Mouse (Mus musculus): Measurements from ENCODE around the gene Cep95.
"Not testable (repeated sequence)": the region's sequence is repeated elsewhere in the genome, so short reads cannot be mapped to it uniquely, and the experiment has no call there.

Cep95 gene

DNA sequence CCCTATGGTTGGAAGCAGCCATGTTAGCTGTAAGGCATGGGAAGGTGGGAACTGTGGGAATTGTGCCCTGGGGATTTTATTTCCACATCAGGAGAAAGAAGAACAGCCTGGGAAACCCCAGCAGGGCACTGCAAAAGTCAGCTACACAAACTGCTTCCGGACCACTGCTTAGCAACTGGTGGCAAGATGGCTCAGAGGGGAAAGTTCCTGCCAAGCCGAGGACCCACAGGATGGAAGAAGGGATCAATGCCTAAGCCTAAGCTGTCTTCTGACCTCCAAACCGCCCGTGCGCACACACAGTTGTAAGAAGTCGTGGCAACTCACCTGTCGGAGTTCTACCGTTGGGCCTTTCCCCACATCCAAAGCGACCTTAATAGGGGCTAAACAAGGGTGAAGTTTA is 16.0 kb upstream of the Cep95 start:
- DNase-seq (ENCODE audit: low read depth in 1 of 2, low spot score in 2 of 2), result no peak

DNA sequence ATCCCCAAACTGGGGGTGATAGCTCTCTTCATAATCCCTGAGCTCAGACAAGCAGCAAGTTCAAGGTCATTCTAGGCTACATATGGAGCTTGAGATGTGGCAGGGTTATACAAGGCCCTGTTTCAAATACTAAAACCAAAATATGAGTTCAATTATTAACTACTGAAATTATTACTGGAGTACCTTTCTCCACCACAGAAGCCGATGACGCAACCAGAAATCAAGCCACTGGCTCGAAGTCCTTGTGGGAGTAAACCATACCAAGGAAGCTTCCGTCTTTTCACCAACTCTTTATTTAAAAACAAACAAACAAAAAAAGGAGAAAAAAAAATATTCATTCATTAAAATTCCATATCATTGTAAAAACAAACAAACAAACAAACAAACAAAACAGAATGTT is 12.1 kb upstream of the Cep95 start:
- no peak for DNase-seq (ENCODE audit: low read depth in 1 of 2, low spot score in 2 of 2)

DNA sequence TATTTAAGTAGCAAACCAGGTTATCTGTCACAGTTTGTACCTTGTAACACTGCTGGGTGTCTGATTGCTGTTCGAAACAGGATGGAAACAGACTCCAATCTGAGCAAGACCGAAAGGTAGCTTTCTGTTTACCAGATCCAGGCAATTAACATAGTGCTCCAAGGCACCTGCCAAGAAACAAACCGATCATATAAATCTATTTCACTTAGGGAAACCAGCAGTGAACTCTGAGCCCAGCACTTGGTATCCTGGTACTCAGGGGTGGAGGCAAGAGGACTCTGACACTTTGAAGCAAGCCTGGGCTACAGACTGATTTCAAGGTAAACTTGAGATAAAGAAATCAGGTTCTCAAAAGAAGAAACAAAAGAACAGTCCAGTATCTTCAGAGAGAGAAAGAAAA is 11.7 kb upstream of the Cep95 start:
- no peak for DNase-seq (ENCODE audit: low read depth in 1 of 2, low spot score in 2 of 2)

DNA sequence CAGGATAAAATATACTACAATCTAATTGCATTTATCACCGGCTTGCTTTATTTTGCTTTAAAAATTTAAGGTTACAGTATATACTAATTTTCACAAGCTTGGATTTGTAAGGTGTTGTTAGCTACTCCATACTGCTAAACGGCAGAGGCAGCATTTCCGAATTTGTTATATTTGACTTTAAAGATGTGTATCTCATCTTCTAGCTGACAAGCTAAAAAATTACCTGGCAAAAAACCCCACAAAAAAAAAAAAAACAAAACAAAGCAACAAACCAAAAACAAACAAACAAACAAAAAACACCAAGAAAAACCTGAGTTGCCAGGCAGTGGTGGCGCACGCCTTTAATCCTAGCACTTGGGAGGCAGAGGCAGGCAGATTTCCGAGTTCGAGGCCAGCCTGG is 10.9 kb upstream of the Cep95 start:
- DNase-seq (ENCODE audit: low read depth in 1 of 2, low spot score in 2 of 2), result no peak

DNA sequence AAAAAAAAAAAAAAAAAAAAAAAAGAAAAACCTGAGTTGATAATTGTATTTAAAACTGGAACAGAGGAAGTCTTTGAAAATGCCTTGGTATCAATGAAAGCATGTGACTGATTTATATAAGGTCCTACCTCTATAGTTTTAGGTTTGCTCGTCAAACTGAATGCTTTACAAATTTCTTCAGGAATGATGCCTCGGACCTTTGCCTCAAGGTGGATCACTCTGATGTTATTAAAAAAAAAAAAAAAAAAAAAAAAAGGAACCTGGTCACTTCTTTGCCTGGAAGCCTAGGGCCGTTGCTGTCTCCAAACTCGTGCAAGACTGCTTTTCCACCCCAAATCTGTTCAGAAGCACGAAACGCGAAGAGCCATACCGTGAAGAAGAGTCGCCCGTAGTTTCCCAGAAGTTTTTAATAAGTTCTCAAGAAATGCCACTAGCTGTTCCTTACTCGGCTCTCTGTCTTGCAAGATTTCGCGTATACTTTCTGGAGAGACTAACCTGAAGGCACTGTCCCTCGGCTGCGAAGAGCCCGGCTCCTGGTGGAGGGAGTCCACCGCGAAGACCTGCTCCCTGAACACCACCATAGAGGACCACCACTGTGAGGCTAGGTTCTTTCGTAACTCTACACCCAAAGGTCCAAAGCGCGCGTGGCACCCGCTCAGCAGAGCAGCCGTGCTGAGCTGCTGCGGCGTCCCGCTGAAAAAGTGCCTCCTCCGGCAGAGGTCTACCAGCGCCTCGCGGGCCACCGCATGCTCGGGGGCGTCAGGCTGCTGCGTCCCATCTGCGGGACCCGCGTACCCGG is 10.3 kb upstream of the Cep95 start:
- no peak for DNase-seq (ENCODE audit: low read depth in 1 of 2, low spot score in 2 of 2)

DNA sequence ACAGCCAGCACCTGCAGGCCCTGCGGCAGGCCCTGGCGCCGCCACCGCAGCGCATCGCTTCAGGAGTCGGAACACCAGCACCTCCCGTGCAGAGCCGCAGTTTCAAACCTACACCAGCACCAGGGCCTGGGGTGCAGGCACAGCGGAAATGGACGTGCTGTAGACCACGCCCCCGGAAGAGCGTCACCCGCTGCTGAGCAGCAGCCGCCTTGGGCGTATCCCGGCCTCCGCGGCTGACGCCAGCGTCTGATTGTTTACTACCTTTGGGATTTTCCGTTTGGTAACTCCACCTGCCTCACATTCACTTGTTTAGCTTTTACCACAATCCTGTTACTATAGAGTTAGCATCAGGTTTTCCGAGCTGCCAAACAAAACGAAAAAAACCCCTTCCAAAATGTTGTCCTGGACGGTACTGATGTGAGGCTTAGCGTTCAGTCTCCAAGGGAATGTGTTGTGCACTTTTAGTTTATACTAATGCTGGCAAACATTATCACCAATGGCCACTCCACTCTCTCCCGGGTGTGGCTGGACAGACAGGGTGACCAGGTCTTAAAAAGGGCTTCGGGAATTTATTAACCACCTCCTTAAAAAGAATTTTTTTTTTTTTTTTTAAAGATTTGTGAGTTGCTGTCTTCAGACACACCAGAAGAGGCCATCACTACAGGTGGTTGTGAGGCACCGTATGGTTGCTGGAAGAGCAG is 9.5 kb upstream of the Cep95 start, which contains the start of gene Polg2:
Gene Polg2, minus strand, starts transcription at position 150 of the 701 bp plus-strand sequence.
- peak; percentile 79 to 87 for DNase-seq (ENCODE audit: low read depth in 1 of 2, low spot score in 2 of 2)

DNA sequence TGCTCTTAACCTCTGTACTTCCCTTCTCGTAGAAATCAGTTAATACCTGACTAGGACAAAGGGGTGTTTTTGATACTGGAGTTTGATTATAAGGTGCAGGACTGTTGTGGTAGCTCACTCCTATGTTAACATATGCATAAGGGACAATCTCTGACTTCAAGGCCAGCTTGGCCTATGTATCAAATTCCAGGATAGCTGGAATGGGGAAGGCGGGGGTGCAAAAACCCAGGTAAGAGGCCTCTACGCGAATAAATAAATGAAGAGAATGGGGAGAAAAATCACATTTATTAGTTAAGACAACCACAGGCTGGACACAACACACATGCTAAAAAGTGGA is 9.0 kb upstream of the Cep95 start:
- no peak for DNase-seq (ENCODE audit: low read depth in 1 of 2, low spot score in 2 of 2)

DNA sequence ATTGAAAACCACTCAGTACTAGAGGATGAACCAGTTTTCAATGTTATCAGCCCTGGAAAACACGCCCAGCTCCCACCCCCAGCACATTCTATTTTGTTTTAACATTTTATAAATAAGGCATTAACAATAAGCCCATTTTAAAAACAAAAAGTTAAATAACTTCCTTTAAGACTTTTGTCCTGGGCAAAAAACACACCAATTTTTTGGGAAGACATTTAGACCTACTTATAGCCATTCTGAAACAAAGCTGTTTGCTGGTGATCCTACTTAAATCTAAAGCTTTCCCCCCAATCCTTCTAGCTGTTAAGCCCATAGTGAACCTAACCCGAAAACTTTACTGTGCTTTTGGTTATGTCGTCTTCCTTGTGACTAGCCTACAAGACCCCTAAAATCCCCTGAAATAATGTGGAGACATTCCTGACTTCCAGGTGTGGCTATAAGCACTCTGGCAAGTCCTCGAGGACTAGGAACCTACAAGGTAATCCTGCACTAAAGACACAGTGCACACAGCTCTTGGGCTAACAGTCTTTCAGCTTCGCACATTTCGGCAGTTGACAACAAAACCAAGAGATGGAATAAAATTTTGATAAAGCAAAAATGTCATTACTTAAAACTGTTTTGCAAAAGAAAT is 8.3 kb upstream of the Cep95 start:
- DNase-seq (ENCODE audit: low read depth in 1 of 2, low spot score in 2 of 2), result no peak

DNA sequence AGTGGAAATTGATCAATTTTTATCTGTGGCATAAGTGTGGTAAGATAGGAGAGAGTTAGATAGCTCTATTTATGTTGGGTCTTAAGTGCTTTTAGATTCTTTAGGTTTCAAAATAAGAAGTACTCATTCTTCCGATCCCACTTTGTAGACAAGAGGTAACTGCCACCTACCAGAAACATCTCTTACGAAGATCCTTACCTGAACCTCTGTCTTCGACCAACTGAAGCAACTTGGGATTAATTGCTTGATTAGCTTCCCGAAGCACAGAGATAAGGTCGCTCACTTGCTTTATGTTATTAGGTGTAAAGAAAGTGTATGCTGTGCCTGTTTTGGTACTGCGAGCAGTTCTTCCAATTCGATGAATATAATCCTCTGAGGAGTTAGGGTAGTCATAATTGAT is 6.8 kb upstream of the Cep95 start:
- not testable (repeated sequence) for DNase-seq (ENCODE audit: low read depth in 1 of 2, low spot score in 2 of 2)

DNA sequence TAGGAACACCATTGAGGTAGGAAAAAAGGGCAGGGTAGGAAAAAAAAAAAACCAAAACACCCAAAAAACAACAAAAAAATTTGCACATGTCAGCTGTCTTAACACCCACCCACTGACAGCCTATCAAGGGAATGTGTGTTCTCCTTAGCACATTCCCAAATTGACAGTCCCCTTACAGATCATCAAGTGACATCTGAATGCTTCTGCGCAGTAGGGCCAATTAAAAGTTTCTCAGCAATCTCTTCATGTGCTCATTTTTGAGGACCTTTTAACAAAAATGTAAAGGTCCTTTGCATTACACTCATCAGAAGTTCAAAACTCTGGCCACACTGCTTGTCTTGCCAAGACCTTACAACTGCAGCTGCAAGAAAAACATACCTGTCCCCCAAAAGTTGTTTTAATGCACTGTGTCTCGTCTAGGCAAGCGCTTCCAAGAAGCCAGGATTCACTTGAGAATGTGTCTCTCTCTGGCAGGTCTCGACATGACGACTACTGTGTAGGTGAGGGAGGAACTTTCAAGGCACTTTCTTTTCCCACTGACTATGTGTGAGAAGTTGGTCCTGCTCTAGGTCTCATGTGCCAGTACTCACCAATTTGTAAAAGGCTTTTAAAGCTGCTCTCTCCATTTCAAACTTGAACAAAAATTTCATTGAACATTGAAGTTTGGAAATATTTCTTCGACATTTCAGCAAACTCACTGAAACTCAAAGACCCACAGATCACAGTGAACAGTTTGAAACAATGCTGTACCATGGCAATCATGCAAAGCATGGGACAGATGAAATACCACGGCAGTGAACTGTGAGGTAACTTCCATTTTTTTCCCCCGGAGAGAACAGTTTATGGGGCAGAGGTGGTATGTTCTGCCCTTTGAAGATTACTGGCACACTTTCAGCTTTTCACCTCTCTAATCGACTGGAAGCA is 5.9 kb upstream of the Cep95 start:
- DNase-seq (ENCODE audit: low read depth in 1 of 2, low spot score in 2 of 2), result no peak

DNA sequence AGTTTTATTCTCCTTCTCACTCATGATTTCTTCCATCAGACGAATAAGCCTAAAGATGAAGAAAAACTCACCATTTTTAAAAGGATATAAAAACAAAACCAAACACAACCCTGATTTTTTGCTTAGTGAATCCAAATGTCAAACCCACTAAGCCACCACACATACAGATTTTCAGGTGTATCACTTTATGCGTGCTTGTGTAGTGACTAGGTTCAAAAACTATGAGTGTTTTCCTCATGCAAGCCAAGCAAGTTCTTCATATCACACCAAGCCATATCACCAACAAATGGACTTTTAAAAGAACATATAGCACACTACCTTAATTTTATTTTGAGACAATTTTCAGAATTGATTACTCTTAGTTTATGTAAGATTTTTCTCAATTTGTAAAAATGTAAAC is 4.6 kb upstream of the Cep95 start:
- no peak for DNase-seq (ENCODE audit: low read depth in 1 of 2, low spot score in 2 of 2)

DNA sequence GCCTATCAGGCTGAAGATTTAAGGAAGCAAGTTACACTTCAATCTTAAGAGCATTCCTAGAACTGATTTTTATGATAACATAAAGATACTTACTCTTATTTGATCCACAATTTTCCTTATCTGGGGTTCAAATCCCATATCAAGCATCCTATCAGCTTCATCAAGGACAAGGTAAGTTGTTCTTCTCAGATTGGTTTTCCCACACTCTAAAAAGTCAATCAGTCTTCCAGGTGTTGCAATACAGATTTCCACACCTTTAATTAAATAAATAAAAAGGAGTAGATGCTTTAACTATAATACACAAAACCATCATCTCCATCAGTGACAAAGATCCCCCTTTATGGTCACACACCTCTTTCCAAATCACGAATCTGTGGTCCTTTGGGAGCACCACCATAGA is 4.0 kb upstream of the Cep95 start:
- DNase-seq (ENCODE audit: low read depth in 1 of 2, low spot score in 2 of 2), result no peak

DNA sequence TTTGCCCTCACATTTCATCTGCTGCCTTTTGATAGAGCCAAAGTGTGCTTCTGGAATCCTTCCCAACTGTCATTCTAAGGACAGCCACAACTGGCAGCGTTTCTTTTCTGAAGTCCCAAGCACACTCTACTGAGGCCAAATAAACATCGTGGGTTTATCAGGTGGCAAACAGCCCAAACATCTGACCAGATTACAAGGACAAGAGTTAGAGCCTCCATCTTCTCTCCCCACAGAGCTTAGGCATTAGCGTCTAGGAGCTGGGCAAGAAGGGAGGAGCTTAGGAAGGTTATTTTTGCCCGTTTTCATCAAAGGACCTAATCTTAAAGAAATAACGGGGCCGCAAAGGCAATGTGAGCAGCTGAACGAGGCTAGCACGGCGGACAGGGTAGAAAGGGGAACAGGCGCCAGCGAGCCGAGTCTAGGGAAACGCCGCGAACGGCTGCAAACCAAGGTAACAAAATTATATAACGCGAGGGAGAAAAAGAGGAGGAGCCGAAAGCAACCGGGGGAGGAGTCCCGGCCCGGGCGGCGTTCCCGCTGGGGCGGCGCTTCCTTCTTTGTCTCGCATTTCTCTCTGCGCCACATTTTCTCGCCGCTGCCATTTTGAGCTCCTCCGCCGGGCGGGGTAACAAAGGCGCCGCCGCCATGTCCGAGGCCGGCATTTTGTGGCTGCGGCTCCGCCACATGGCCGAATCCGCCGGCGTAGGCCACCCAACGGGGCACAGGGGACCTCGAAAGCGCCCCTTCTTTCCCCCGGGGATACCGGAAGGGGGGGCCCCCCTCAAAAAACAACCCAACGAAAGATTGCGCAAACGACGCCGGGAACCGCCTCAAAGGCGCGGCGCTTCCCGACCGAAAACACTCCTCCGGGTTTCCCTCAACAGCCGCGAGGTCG is 1.7 kb upstream of the Cep95 start:
- peak; percentile 43 to 83 for DNase-seq (ENCODE audit: low read depth in 1 of 2, low spot score in 2 of 2)

DNA sequence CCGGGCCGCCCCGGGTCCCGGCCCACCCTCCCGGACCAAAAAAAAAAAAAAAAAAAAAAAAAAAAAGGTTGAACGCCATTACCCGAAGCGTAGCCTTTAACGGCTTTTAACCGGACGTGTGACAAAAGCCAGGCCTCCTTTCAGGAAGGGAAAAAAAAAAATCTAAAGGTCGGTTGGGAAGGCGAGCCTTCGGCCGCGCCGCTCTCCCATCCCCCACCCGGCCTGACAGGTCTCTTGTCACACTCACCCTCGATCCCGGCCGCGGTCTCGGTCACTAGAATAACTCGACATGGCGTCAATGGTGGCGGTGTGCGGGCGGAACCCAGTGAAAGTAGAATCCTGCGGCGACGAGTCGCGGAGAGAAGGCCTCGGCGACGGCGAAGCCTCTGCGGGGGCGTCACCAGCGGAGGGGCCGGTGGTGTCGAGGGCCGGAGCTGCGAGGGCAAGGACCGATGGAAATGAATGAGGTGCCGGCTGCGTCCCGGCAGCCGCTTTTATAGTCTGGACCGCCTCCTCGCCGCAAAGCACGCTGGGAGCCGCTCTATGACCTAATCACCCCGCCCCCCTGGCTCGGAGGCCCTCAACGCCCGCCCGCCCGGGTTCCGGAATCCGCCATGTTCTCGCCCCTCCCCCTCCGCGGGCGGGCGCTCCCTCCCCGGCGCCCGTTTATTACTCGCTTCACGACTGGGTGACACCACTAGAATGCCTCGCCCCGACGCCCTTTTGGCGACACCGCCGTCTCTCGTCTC is 852 bp upstream of the Cep95 start:
- DNase-seq (ENCODE audit: low read depth in 1 of 2, low spot score in 2 of 2), result peak; percentile 93 to 97

DNA sequence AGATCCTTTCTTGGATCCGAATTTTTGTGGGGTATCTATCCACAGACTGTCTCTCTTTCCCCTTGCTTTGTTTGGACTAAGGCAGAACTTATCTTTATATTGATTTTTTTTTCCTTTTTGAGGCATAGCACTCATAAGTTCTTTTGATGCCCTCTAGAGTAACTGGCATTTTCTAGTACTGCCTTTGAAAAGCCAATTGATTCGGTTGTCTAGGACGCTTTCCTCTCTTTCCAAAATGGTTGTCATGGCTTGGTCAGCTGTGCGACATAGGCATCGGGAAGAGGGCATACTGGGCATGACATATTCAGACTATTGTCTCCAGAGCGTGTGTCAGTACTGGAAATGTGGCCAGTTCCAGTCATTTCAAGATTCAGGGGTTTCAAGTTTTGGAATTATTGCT is 597 bp downstream of the Cep95 start:
- DNase-seq (ENCODE audit: low read depth in 1 of 2, low spot score in 2 of 2), result no peak

DNA sequence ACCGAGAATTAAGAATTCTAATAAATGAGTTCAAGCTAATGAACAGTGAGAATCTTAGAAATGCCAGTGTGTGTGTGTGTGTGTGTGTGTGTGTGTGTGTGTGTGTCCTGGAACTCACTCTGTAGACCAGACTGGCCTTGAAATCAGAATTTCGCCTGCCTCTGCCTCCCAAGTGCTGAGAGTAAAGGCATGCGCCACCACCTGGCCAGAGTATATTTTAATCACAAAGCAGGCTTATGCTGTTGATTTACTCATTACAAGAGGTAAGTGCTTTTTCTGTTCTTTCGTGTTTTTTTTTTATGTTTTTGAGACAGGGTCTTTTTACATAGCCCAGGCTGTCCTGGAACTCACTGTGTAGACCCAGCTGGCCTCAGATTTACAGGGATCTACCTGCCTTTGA is 4.8 kb downstream of the Cep95 start:
- no peak for DNase-seq (ENCODE audit: low read depth in 1 of 2, low spot score in 2 of 2)

DNA sequence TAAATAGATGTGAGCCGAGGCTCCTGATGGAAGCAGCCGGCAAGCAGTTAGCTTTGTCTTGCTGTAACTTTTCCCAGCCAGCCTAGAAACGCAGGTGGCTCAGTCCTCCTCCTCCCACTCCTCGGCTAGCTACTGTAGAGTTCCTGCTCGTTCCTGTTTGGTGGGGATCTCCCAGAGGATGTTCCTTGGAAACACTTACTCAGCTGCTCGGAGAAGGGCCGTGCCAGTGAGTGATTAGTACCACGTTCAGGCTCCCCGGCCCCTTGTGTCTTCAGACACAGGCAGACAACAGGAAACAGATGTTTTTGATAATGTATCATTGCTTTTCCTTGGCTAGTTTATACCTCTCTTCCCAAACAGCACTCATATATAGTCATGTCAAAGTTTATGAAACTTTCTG is 6.6 kb downstream of the Cep95 start:
- DNase-seq (ENCODE audit: low read depth in 1 of 2, low spot score in 2 of 2), result no peak

DNA sequence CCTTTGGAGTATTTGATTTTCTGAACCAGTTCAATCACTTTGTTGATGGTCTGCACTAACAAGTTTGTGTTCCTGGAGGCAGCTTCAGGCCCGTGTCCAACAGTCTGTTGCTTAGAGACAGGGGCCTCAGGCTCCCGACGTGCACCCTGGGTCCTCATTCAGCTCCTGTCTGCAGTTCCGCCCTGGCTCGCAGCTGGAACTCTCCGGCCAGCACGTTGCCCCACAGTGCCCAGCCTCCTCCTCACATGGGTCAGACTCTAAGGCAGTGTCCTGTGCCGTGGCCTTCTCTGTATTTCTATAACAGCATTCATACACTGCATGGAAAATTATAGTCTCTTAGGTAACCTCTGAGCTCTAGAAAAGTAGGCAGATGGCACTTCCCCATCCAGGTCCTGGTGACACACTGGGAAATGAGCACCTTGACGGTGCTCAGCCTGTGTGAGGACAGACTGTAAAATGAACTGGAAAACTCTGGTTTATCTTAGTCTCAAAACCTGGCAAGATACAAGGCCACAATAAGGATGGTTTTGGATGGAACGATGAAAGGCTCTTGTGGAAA is 13.1 kb downstream of the Cep95 start:
- no peak for DNase-seq (ENCODE audit: low read depth in 1 of 2, low spot score in 2 of 2)

DNA sequence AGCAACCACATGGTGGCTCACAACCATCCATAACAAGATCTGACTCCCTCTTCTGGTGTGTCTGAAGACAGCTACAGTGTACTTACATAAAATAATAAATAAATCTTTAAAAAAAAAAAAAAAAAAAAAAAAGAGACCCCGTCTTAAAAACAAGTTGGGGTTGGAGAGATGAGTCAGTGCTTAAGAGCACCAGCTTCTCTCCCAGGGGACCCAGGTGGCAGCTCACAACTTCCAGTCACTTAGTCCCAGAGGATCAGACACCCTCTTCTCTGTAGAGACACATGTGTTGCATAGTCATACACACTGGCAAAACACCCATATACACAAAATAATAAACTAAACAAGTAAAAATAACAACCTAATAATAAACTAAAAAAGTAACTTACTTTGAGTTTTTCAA is 18.4 kb downstream of the Cep95 start:
- DNase-seq (ENCODE audit: low read depth in 1 of 2, low spot score in 2 of 2), result not testable (repeated sequence)
